Mouse (Mus musculus) small intestine, adult 2 months (tissue): ENCODE measurements around the gene Cphx3.
"Not testable (repeated sequence)": the region's sequence is repeated elsewhere in the genome, so short reads cannot be mapped to it uniquely, and the experiment has no call there.

Experiments used
- CTCF ChIP-seq: fragments of 200-500 bp; IDR thresholded peaks from 2 replicates; pipeline ENCODE4 v1.5.1; 2012; ENCODE audit warnings: low read depth, mild to moderate bottlenecking, control low read depth, inconsistent platforms, low read length, moderate library complexity, mixed read lengths; ENCODE audit not compliant: insufficient replicate concordance, insufficient read length; ENCODE audit errors: extremely low read depth
- POLR2A ChIP-seq: fragments of 200-500 bp; IDR thresholded peaks from 2 replicates; pipeline ENCODE4 v1.6.1; 2012; ENCODE audit warnings: low read depth, mild to moderate bottlenecking, control low read depth, inconsistent platforms, low read length, moderate library complexity

- not testable (repeated sequence) for TF ChIP-seq POLR2A, CTCF
Measured at GRCm38 (mm10) chr14:26175028-26175427, 92.9 kb downstream of the Cphx3 start.
